Mouse (Mus musculus): ENCODE measurements around the gene Vmn2r18.

The Vmn2r18 gene

GRCm38 (mm10) chr5:151605921-151606320 is at the start of gene Vmn2r18:
TSS of gene Vmn2r18 (minus strand) at chr5:151606021.
- 92% methylated on average over 3 of the region's 3 CpGs for WGBS

GRCm38 (mm10) chr5:151651411-151651784 is 45.6 kb upstream of the Vmn2r18 start:
- 60% methylated on average over 3 of the region's 3 CpGs for WGBS

- WGBS: under 1% methylated on average over 42 of the region's 42 CpGs
Measured at GRCm38 (mm10) chr5:151650700-151651410, 45.0 kb upstream of the Vmn2r18 start, which contains the start of gene Rfc3. TSS of gene Rfc3 (minus strand) at chr5:151651242.

- 91% methylated on average over 7 of the region's 7 CpGs for WGBS
Measured at GRCm38 (mm10) chr5:151644845-151645244, 39.0 kb upstream of the Vmn2r18 start.

GRCm38 (mm10) chr5:151642867-151643266 is 37.0 kb upstream of the Vmn2r18 start:
- 90% methylated on average over 5 of the region's 5 CpGs for WGBS

GRCm38 (mm10) chr5:151642102-151642501 is 36.3 kb upstream of the Vmn2r18 start:
- WGBS: 96% methylated on average over 1 of the region's 1 CpGs

GRCm38 (mm10) chr5:151601696-151602095 is 4.1 kb downstream of the Vmn2r18 start:
- WGBS: 57% methylated on average over 1 of the region's 1 CpGs

Measured in cerebral cortex, adult 2 months (tissue).